Mouse (Mus musculus) frontal cortex, postnatal 14 days (tissue): ENCODE results near the gene Lypd3.
"Not testable (repeated sequence)": the region's sequence is repeated elsewhere in the genome, so short reads cannot be mapped to it uniquely, and the experiment has no call there.

ENCODE experiments used
- DNase-seq, 2 experiments: peaks; one replicate each; pipeline ENCODE4 v3.0.0; 2022; ENCODE audit warnings: low spot score in 2 of 2

The Lypd3 gene

GRCm38 (mm10) chr7:24612308-24612910 is 23.9 kb upstream of the Lypd3 start:
- no peak for DNase-seq

- DNase-seq: no peak
Measured at GRCm38 (mm10) chr7:24614816-24615215, 21.5 kb upstream of the Lypd3 start.

DNA sequence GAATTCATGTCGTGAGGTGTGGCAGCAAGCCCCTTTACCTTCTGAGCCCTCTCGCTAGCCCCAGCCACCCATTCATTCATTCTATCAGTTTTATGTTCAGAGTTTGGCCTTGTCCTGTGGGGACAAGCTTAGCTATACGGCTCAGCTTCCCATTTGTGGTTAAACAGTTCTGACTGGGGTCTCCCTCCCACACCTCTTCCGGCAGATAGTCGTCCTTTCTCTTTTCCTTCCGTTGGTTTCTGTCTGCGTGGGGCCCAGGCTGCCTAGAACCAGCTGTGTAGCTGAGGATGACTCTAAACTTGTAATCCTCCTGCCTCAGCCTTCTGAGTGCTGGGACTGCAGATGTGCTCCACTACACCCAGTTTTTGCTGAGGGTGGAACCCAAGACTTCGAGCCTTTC is 18.6 kb upstream of the Lypd3 start:
- DNase-seq: no peak

DNA sequence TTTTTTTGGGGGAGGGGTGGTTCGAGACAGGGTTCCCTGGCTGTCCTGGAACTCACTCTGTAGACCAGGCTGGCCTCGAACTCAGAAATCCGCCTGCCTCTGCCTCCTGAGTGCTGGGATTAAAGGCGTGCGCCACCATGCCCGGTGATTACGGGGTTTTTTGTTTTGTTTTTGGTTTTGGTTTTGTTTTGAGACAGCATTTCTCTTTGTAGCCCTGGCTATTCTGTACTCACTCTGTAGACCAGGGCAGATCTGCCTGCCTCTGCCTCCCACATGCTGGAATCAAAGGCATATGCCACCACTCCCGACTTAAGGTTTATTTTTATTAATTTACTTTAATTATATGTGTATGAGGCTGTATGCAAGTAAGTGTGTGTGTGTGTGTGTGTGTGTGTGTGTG is 18.0 kb upstream of the Lypd3 start:
- DNase-seq: not testable (repeated sequence)

- DNase-seq: no peak
Measured at GRCm38 (mm10) chr7:24619671-24620397, 16.5 kb upstream of the Lypd3 start.

DNA sequence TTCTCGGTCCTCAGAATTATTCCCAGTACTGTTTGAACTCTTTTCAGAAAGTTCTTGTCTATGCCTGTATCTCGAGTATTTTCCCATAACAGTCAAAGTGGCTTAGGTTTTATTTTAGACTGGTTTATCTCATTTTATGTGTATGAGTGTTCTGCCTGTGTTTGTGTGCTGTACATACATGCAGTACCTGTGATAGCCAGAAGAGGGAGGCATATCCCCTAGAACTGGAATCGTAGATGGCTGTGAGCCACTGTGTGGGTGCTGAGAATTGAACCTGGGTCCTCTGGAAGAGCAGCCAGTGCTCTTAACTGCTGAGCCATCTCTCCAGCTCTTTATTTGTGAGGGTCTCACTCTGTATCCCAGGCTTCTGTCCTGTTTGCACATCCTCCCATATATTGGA is 15.2 kb upstream of the Lypd3 start:
- DNase-seq: no peak

- DNase-seq: no peak
Measured at GRCm38 (mm10) chr7:24622967-24623366, 13.4 kb upstream of the Lypd3 start.

DNA sequence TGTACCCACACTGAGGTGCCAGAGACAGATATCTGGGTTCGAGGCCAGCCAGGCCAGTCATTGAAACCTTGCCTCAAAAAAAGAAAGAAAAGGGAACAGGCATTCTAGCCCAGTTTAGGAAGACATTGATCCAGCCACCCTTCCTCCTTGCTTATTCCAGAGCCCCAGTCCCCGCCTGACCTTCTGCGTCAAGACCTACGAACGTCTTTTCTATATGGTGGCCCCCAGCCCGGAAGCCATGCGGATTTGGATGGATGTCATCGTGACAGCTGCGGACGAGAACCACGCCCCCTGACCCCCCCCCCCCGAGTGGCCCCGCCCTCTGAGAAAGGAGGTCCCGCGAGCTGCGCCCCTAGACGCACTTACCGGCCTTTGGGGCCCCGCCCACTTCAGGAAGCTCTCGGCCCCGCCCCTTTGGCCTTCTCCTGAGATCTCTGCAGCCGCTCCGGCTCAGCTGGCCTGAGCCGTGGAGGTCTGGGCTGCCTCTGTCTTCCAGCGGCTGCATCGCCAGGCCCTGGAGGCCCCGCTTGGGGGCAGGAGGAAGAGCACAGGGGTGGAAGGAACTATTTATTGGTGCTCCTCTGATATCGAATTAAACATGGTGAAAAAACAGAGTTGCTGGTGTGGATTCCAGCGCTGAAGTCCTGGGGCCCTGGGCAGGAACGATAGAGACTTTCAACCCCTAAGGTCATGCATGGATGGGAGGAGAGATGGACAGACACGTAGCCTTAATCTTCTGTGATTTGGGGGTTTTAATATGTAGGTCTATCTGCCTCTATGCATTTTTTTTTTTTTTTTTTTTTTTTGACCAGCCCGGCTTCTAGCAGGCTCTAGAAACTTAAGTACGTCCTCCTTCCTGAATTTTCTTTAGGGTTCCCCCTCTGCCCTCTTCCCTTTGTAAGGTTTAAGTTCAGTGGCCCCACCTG is 7.4 kb upstream of the Lypd3 start:
- DNase-seq: peak; percentile 31 to 34

GRCm38 (mm10) chr7:24629672-24630071 is 6.7 kb upstream of the Lypd3 start:
- DNase-seq: no peak

GRCm38 (mm10) chr7:24630116-24630880 is 6.1 kb upstream of the Lypd3 start:
- DNase-seq: no peak

GRCm38 (mm10) chr7:24637046-24637445 is 696 bp downstream of the Lypd3 start:
- no peak for DNase-seq

GRCm38 (mm10) chr7:24638026-24638856 is 1.9 kb downstream of the Lypd3 start:
- no peak for DNase-seq

DNA sequence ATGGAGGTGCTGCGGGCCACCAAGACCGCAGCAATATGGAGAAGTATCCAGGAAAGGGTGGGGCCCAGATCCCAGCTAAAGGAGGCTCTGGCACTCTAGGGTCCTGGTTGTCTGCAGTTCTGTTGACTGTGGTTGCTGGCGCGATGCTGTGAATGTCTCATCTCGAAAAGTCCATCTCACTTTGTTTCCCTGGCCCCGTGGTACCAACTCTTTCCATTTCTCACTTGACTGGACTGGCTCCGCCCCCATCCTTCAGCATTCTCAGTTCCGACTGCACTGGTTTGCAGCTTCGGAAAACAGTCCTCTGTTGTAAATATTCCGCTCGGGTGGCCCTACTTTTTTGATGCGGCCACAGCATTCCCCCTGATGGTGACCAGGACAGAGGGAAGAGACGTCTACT is 4.1 kb downstream of the Lypd3 start:
- no peak for DNase-seq

DNA sequence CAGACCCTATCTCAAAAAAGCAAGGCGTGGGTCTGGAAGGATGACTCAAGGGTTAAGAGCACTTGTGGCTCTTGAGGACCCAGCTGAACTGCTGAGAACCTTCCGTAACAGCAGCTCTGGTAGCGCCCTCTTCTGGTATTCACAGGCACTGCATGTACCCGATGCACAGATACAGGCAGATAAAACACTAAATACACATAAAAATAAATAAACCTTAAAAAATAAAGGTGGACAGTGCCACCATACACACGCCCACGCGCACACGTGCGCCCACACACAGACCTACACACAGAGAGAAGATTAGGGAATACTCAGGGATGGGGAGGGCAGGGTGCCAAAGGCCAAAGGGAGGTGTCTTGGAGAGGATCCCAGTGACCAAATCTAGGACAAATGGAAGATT is 6.1 kb downstream of the Lypd3 start:
- no peak for DNase-seq

- DNase-seq: no peak
Measured at GRCm38 (mm10) chr7:24644492-24644891, 8.1 kb downstream of the Lypd3 start.

GRCm38 (mm10) chr7:24644996-24645395 is 8.6 kb downstream of the Lypd3 start:
- no peak for DNase-seq

- no peak for DNase-seq
Measured at GRCm38 (mm10) chr7:24646486-24646885, 10.1 kb downstream of the Lypd3 start.

DNA sequence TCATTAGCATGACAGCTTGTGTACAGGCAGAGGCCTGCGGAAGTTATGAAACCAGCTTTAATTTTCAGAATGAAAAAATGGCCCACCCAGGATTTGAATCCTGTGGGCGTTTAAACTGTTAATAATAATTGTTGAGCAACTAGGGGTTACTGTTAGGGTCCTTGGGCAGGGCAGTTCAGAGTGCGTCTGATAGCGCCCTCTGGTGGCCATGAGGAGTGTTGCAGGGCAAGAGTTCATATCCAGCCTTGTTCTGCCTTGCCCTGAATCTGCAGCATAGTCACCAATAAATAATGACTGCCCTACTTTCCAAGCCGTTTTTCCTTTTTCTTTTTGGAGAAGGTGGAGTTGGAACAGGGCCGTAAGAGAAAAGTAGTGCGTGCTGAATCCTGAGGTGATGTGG is 17.3 kb downstream of the Lypd3 start:
- no peak for DNase-seq

DNA sequence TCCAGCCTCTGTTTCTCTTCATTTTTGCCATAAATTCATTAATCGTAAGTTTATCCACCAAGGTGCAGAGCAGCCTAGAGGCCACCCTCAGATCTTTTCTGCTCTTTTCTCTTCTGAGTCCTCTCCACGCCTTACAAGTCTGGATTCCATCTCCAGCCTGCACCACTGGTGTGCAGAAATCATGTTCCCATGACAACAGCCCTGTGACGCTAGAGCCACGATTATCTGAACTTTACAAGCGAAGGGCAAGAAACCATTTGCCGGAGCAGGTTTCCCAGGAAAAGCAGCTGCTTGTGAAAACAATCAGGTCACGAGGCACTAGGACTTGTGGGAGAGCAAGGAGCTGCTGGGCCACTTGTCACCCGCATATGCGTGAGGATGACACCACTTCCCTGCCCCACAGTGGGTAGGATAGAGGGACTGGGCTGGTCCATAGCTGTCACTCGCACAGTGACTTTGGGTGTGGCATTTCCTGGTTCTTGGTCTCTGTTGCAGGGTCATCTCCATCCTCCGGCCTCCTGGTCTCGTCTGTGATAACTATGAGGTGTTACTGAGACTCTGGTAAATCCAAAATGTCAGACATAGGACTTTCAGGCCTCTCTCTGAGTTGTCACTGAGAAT is 23.5 kb downstream of the Lypd3 start:
- peak in 1 of 2 experiments; percentile 8 for DNase-seq

DNA sequence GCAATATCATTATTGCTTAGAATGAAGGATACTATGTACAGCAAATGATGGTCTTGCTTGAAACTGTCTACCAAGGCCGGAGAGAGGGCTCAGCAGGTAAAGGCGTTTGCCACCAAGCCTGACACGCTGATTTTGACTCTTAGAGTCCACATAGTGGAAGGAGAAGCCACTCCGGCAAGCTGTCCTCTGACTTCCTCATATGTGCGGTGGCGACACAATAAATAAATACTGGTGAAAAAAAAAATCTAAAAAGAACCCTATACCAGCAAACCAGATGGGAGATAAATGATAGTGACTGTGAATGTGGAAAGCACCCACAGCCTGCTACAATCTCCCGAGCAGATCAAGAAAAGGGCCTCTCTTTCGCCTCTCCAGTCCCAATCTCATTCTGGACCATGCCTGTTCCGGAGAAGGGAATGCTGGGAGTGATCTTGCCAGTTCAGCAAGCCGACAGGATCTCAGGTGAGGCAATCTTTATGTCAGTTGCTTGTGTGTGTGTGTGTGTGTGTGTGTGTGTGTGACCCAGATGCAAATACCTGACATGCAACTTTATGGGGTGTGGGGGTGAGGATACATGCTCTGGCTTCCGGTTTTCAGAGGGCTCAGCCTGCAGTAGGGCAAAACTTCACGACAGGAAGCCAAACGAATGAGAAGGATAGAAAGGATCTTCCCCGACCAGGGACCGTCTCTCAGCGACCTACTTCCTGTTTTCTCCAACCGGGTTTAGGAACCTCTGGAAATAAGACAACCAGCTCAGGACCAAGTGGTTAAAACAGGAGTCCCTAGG is 25.0 kb downstream of the Lypd3 start:
- no peak for DNase-seq
